Mouse (Mus musculus) olfactory bulb, adult 2 months (tissue): ENCODE data around the gene Pik3cg.

ENCODE experiments used
- CTCF ChIP-seq: fragments of 200-500 bp; IDR thresholded peaks from 2 replicates; pipeline ENCODE4 v1.5.1; 2012; ENCODE audit warnings: low read depth, mild to moderate bottlenecking, low read length, moderate library complexity; ENCODE audit not compliant: insufficient read depth
- POLR2A ChIP-seq: fragments of 200-500 bp; IDR thresholded peaks from 2 replicates; pipeline ENCODE4 v1.6.1; 2012; ENCODE audit warnings: mild to moderate bottlenecking, low read depth, low read length, moderate library complexity; ENCODE audit not compliant: insufficient read depth

GRCm38 (mm10) chr12:32172826-32173225 lies 35.6 kb downstream of the Pik3cg start:
- TF ChIP-seq CTCF (no peak), POLR2A (no peak)
